Mouse (Mus musculus): ENCODE results near the gene Glis3.

- TF ChIP-seq GATA1 (IDR thresholded peaks at IDR 0.05; ENCODE audit: low read length) = no peak
- TF ChIP-seq TAL1 (IDR thresholded peaks at IDR 0.05; ENCODE audit: low read length) = no peak
Observed at GRCm38 (mm10) chr19:28383425-28383824, 296.5 kb downstream of the Glis3 start.
